Mouse (Mus musculus) lung, embryonic 16.5 days (tissue): ENCODE data around the gene Cacng8. TPM values are rescaled to one million over a fixed set of nuclear protein-coding genes. Genes with fewer than 3 reads are reported as not detected.

Experiments
- ATAC-seq: fragments of 200-750 bp; cut with Nextera tagmentation; 2 replicates; pipeline ENCODE4 v1.8.0; 2017; ENCODE audit warnings: low read depth, mild to moderate bottlenecking, moderate library complexity
- H3K27ac ChIP-seq: fragments of 300-500 bp; sonication (generic); 2 replicates; pipeline ENCODE4 v1.5.1; 2014; ENCODE audit warnings: mild to moderate bottlenecking, control low read depth, low read length
- H3K27me3 ChIP-seq: fragments of 300-500 bp; sonication (generic); 2 replicates; pipeline ENCODE4 v1.6.1; 2014; ENCODE audit warnings: low read depth, low read length, mixed read lengths; ENCODE audit not compliant: control insufficient read depth, insufficient read depth
- H3K36me3 ChIP-seq: fragments of 300-500 bp; sonication (generic); 2 replicates; pipeline ENCODE4 v1.6.1; 2014; ENCODE audit warnings: low read length; ENCODE audit not compliant: control insufficient read depth, insufficient read depth
- H3K4me1 ChIP-seq: fragments of 300-500 bp; sonication (generic); replicated peaks from 2 replicates; pipeline ENCODE4 v1.6.1; 2014; ENCODE audit warnings: low read length, mixed read lengths; ENCODE audit not compliant: control insufficient read depth, insufficient read depth
- H3K4me2 ChIP-seq: fragments of 300-500 bp; sonication (generic); 2 replicates; pipeline ENCODE4 v1.6.1; 2014; ENCODE audit warnings: low read depth, low read length, control low read depth
- H3K4me3 ChIP-seq: fragments of 300-500 bp; sonication (generic); 2 replicates; pipeline ENCODE4 v1.5.1; 2014; ENCODE audit warnings: mild to moderate bottlenecking, low read length, control low read depth
- H3K9ac ChIP-seq: fragments of 300-500 bp; sonication (generic); 2 replicates; pipeline ENCODE4 v1.6.1; 2014; ENCODE audit warnings: low read length, control low read depth
- H3K9me3 ChIP-seq: fragments of 300-500 bp; sonication (generic); 2 replicates; pipeline ENCODE4 v1.6.1; 2016; ENCODE audit warnings: low read length; ENCODE audit not compliant: control insufficient read depth
- WGBS: fragments of 180-500 bp; shearing (Covaris S2); extraction: QIAGEN DNeasy Blood & Tissue Kit; methylation state at CpG from one replicate; pipeline ENCODE4 v1.1.7; 2014; 5-methylcytosine and 5-hydroxymethylcytosine counted together
- polyA plus RNA-seq: library from polyadenylated mRNA; unstranded; fragments of >200 nt; fragmentation: Nextera tagmentation; extraction: Ambion mirVana; gene quantifications from 2 replicates; pipeline ENCODE4 v1.2.1, GENCODE M21; 2015

Cacng8 gene
- polyA plus RNA-seq, 1 experiment from 2014 or later = 0.73 TPM

DNA sequence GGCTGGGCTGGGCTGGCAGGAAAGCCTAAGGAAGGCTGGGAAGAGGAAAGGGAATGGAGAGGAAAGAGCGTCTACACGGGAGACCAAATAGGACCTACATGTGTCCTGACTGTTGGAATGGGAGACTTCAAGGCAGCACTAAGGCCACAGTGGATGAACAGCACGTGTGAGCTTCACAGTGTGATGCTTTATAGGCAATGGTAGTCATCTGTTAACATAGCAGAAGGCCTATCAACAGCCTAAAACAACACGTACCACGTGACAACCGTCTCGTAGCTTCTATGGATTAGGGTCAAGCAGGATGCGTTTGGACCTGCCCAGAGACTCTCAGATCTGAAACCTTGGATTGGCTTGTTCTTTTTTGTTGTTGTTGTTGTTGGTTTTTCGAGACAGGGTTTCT is 8.4 kb upstream of the Cacng8 start:
- Histone ChIP-seq H3K27me3 (no peaks in the 10 kb centered on the region), H3K27ac (no peak overlapping the region), H3K4me1 (no peaks in the 10 kb centered on the region), H3K4me2 (no peak overlapping the region), H3K9me3 (no peaks in the 10 kb centered on the region), H3K4me3 (no peak overlapping the region), H3K36me3 (no peaks in the 10 kb centered on the region), H3K9ac (no peak overlapping the region)
- WGBS = 75% methylated on average over 9 of the region's 9 CpGs
- no peak for ATAC-seq

DNA sequence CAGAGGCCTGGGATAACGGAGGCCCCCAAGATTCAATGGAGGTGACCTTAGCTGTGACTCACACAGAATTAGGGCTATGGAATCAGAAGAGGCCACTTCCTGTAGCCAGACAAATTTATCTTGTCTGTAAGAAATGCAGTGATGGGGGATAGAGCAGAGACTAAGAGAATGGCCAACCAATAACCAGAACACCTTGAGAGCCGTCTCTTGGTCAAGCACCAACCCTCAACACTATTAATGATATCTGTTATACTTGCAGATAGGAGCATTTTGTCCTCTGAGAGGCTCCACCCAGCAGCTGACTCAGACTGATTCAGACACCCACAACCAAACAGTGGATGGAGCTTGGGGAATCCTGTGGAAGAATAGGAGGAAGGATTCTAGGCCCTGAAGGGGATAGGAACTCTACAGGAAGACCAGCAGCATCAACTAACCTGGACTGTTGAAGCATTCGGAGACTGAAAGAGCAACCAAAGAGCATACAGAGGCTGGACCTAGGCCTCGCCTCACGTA is 5.6 kb upstream of the Cacng8 start:
- Histone ChIP-seq H3K27me3 (no peaks in the 10 kb centered on the region), H3K9ac (no peak overlapping the region), H3K4me2 (no peak overlapping the region), H3K4me1 (peaks cover 2% of the 10 kb centered on the region; the same call in 1 of the 2 replicates), H3K36me3 (no peaks in the 10 kb centered on the region), H3K4me3 (no peak overlapping the region), H3K9me3 (no peaks in the 10 kb centered on the region), H3K27ac (no peak overlapping the region)
- WGBS = 79% methylated on average over 5 of the region's 5 CpGs
- ATAC-seq = no peak

DNA sequence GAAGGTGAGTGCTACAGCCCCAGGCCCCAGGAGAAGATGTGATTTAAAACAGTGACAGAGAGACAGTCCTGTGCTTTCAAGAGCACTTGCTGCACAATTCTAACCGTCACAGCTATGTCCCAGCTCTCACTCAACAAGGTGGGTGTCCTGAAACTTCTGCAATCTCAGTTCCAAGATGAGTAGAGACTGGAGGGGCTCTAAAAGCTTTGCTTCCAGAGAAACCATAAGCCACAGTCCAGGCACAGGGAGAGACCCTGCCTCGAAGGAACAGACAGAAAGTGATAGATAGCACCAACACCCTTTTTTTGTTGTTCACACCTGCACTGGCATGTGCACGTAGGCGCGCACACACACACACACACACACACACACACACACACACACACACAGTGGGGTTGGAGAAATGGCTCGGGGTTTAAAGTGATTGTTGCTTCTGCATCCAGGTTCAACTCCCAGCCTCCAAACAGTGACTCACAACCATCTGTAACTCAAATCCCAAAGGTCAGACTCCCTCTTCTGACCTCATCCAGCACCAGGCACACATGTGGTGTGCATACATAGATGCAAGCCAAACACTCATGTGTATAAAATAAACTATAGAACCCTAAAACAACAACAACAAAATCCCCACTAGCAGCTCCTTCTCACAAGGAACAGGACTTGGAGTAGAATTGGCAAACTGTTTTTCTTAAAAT is 4.3 kb upstream of the Cacng8 start:
- Histone ChIP-seq H3K27me3 (no peaks in the 10 kb centered on the region), H3K36me3 (no peaks in the 10 kb centered on the region), H3K4me3 (no peak overlapping the region), H3K27ac (no peak overlapping the region), H3K9me3 (no peaks in the 10 kb centered on the region), H3K4me2 (no peak overlapping the region), H3K4me1 (peaks cover 4% of the 10 kb centered on the region; the same call in 1 of the 2 replicates), H3K9ac (no peak overlapping the region)
- WGBS = 70% methylated on average over 6 of the region's 6 CpGs
- no peak for ATAC-seq

DNA sequence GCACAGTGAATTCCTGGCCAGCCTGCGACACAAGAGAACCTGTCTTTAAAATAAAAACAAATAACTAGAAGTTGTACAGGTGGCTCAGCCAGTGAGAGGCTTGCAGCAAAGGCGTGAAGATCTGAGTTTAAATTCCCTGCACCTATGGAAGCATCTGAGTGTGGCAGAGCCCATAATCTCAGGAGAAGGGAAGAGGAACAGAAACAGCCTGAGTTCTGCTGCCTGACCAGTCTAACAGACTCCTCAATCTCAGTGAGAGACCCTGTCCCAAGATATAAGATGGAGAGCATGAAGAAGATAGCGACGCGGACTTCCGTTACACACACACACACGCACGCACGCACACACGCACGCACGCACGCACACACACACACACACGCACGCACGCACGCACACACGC is 2.7 kb upstream of the Cacng8 start:
- no peaks in the 10 kb centered on the region for H3K36me3 ChIP-seq
- H3K27me3 ChIP-seq = no peaks in the 10 kb centered on the region; the same call in 1 of the 2 replicates
- no peak overlapping the region for H3K4me2 ChIP-seq
- no peak overlapping the region for H3K9ac ChIP-seq
- no peak overlapping the region for H3K4me3 ChIP-seq
- H3K9me3 ChIP-seq = no peaks in the 10 kb centered on the region
- WGBS = 80% methylated on average over 17 of the region's 18 CpGs
- no peak overlapping the region for H3K27ac ChIP-seq
- peaks cover 5% of the 10 kb centered on the region; the same call in 1 of the 2 replicates for H3K4me1 ChIP-seq
- no peak for ATAC-seq

DNA sequence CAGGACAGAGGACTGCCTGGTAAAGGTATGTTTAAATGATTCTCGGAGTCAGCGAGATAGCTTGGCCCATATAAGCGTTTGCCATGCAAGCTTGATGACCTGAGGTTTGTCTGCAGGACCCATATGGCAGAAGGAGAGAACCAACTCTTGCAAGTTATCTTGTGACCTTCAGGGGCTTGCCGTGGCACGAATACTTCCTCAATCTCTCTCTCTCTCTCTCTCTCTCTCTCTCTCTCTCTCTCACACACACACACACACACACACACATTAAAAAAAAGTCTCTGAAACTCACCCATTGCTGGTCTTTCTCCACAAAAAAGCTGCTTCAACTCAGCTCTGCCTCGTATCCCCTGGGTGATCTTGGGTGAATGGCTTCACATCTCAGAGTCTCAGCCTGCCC is 1.6 kb upstream of the Cacng8 start:
- Histone ChIP-seq H3K9me3 (no peaks in the 10 kb centered on the region), H3K27me3 (no peaks in the 10 kb centered on the region; the same call in 1 of the 2 replicates), H3K4me3 (no peak overlapping the region), H3K27ac (no peak overlapping the region), H3K36me3 (no peaks in the 10 kb centered on the region), H3K4me1 (peaks cover 5% of the 10 kb centered on the region; the same call in 1 of the 2 replicates), H3K9ac (no peak overlapping the region), H3K4me2 (no peak overlapping the region)
- WGBS = 47% methylated on average over 6 of the region's 6 CpGs
- ATAC-seq = no peak

DNA sequence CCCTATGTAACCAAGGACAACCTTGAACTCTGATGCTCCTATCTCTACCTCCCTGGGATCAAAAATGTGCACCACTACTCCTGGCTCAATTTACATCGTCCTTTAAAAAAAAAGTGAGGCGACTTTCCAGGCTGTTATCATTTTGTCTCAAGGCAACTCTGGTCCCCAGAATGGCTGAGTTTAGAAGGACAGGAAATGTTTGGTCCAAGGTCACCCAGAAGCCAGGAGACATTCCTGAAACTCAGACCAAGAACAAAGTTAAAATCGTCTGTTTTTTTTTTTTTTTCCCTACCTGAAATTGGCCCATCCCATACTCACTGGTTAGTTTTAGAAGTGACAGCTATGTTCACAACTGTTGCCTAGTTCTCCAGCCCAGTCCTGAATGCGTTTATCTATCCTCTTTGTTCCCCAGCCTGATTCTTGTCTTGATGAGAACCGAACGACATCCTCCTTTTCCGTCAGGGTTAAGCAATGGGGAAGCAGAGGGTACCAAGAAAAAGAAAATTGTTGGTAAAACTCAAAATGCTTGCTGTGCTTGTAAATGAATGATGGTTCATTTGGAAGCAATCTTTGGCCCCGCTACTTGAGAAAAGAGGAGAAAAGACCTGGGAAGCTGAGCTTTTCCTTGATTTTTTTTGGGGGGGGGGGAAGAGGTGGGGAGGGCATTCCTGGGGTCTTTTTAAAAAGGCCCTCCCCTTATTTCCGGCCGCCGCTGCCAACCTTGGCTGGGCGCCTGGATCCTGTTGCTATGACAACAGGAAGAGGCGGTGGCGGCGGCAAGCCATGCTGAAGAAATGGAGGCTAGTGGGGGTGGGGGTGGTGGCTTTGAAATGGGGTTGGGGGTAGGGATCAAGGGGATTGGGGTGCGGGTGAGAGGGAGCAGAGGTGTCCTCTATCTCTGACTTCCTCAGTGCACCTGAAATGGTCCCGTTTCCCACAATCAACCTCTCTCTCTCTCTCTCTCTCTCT is 755 bp upstream of the Cacng8 start:
- Histone ChIP-seq H3K4me1 (peaks cover 5% of the 10 kb centered on the region; the same call in 1 of the 2 replicates), H3K27me3 (no peaks in the 10 kb centered on the region; the same call in 1 of the 2 replicates), H3K36me3 (no peaks in the 10 kb centered on the region), H3K4me2 (peak overlapping the region; percentile 57), H3K9me3 (no peaks in the 10 kb centered on the region), H3K27ac (no peak overlapping the region), H3K4me3 (peak overlapping the region; percentile 34), H3K9ac (no peak overlapping the region)
- ATAC-seq = peak; percentile 77
- WGBS = 1% methylated on average over 17 of the region's 17 CpGs

DNA sequence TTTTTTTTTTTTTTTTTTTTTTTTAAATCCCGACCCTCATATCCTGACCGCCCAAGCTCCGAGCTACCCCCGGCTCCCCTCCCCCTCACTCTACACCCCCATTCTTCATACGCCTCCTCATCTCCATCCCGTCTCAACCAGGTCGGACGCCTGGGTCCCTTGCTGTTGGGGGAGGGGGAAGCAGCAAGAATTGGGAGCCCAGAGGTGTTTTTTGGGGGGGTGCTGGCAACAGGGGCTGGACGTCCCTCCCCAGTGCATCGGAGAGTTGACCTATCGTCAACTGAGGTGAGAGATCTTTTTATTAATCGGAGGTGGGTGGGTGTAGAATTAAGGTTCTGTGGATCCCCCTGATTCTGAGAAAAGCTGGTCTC is 583 bp downstream of the Cacng8 start:
- 0 out of 2 replicates have a peak, but pooled peaks have one; percentile 40 for ATAC-seq
- H3K4me2 ChIP-seq = peak overlapping the region; percentile 57
- 5% methylated on average over 12 of the region's 12 CpGs for WGBS
- no peaks in the 10 kb centered on the region for H3K9me3 ChIP-seq
- peak overlapping the region; percentile 43; the same call in 1 of the 2 replicates for H3K9ac ChIP-seq
- H3K27me3 ChIP-seq = no peaks in the 10 kb centered on the region; the same call in 1 of the 2 replicates
- no peak overlapping the region for H3K27ac ChIP-seq
- H3K4me3 ChIP-seq = peak overlapping the region; percentile 34
- peaks cover 5% of the 10 kb centered on the region; the same call in 1 of the 2 replicates for H3K4me1 ChIP-seq
- H3K36me3 ChIP-seq = no peaks in the 10 kb centered on the region

DNA sequence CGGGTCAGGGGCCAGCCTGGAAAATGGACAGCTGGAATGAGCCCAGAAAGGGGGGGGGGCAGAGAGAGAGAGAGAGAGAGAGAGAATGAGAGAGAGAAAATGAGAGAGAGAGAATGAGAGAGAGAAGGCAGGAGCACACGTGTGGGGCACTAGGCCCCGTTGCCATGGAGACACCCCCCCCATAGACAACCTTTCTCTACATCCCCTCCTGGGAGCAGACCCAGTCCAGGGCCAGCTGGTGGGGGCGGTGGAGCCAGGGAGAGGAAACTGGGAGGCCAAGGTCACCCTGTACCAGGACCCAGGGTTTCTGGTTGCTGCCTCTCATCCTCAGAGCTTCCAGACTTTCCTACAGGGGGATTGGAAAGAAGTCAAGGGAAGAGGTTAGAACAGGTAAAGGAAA is 1.3 kb downstream of the Cacng8 start:
- no peak for ATAC-seq
- Histone ChIP-seq H3K27ac (no peak overlapping the region), H3K4me3 (no peak overlapping the region), H3K27me3 (no peaks in the 10 kb centered on the region; the same call in 1 of the 2 replicates), H3K36me3 (no peaks in the 10 kb centered on the region), H3K4me2 (no peak overlapping the region), H3K9me3 (no peaks in the 10 kb centered on the region), H3K9ac (no peak overlapping the region), H3K4me1 (peaks cover 5% of the 10 kb centered on the region; the same call in 1 of the 2 replicates)
- 22% methylated on average over 4 of the region's 4 CpGs for WGBS

DNA sequence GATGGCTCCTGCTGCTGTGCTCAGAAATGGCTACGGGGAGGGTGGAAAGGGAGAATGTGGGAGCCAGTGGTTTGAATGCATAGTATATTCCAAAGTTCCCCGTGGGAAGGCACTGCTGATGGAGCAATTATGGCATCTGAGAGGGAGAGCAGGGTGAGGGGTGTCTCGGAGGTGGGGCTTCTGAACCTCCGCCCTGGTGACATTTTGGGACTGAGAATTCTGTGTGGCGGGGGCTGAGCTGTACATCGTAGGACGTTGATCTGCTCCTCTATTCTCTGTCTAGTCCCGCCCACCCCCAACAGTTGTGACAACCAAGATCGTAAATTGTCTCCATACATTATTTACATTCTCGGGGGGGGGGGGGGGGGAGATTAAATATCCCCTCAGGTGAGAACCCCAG is 6.9 kb downstream of the Cacng8 start:
- no peak overlapping the region for H3K4me3 ChIP-seq
- ATAC-seq = no peak
- no peak overlapping the region for H3K9ac ChIP-seq
- no peaks in the 10 kb centered on the region; the same call in 1 of the 2 replicates for H3K27me3 ChIP-seq
- H3K4me1 ChIP-seq = no peaks in the 10 kb centered on the region
- H3K9me3 ChIP-seq = no peaks in the 10 kb centered on the region
- WGBS = 67% methylated on average over 10 of the region's 10 CpGs
- H3K36me3 ChIP-seq = no peaks in the 10 kb centered on the region
- no peak overlapping the region for H3K27ac ChIP-seq
- H3K4me2 ChIP-seq = no peak overlapping the region
